31 mouse cellular contexts compared by ENCODE assay signal in genomic region chr15:85754033-85754650, GRCm38 (mm10). TPM values are rescaled to one million over a fixed set of nuclear protein-coding genes. Genes with fewer than 3 reads are reported as not detected.
DNase-seq lines count a peak whose midpoint lies in the region; ATAC-seq and TF ChIP-seq lines count a peak whose summit lies in the region.
"Had no signal": no experiment of that assay in that cellular context is flagged by ENCODE, and none has a peak within 500 bp of the region (broad histone marks: within the 10 kb centered on the region; RNA-seq: fewer than 3 reads in every experiment).

No protein-coding gene starts in this region.

- DNase-seq in midbrain, embryonic 11.5 days (ENCODE audit: low spot score, missing footprints) = peak; percentile 19
- no peak for DNase-seq in midbrain, embryonic 10.5 days (ENCODE audit: low spot score)
- DNase-seq in adrenal gland, adult 2 months = no peak
- no peak for DNase-seq in limb, embryonic 10.5 days (ENCODE audit: low spot score)
- DNase-seq: adrenal gland, adult 8-10 months; B cell, adult 2 months; cerebellum, adult 11-12 months; cerebellum, postnatal 14 days; gastrocnemius, postnatal 36 days; kidney, adult 18-20 months; left cerebral cortex, postnatal 4 days; liver, embryonic 13.5 days; lung, postnatal 36 days; thymus, adult 2 months had no signal

- no peak overlapping the region for H3K9ac ChIP-seq in heart, embryonic 16.5 days (ENCODE audit: low read length)
- no peak overlapping the region for H3K9ac ChIP-seq in heart, embryonic 12.5 days
- no peak overlapping the region for H3K9ac ChIP-seq in midbrain, embryonic 11.5 days (ENCODE audit: low read length)
- H3K9ac ChIP-seq: forebrain, embryonic 12.5 days; liver, embryonic 13.5 days; lung, embryonic 15.5 days; stomach, embryonic 15.5 days had no signal

- H3K4me3 ChIP-seq in heart, embryonic 16.5 days (ENCODE audit: low read length) = no peak overlapping the region
- H3K4me3 ChIP-seq in heart, embryonic 12.5 days = no peak overlapping the region
- no peak overlapping the region for H3K4me3 ChIP-seq in midbrain, embryonic 11.5 days (ENCODE audit: low read depth, low read length)
- H3K4me3 ChIP-seq in midbrain, embryonic 10.5 days = no peak overlapping the region
- H3K4me3 ChIP-seq in small intestine, adult 2 months (ENCODE audit: low read depth, low read length) = no peak overlapping the region
- no peak overlapping the region for H3K4me3 ChIP-seq in limb, embryonic 10.5 days
- H3K4me3 ChIP-seq: embryonic facial prominence, embryonic 12.5 days; forebrain, embryonic 12.5 days; left cerebral cortex, adult 2 months; liver, embryonic 13.5 days; lung, embryonic 15.5 days; megakaryocyte, embryonic 14.5 days; myocyte; stomach, embryonic 15.5 days had no signal

- H3K27ac ChIP-seq in heart, embryonic 16.5 days (ENCODE audit: low read length) = no peak overlapping the region
- H3K27ac ChIP-seq in heart, embryonic 12.5 days (ENCODE audit: poor library complexity, severe bottlenecking) = no peak overlapping the region
- H3K27ac ChIP-seq in midbrain, embryonic 11.5 days (ENCODE audit: low read depth, low read length) = no peak overlapping the region
- no peak overlapping the region for H3K27ac ChIP-seq in midbrain, embryonic 10.5 days (replicated peaks)
- peak overlapping the region; percentile 56 for H3K27ac ChIP-seq in small intestine, adult 2 months (ENCODE audit: insufficient read depth, low read depth, low read length)
- no peak overlapping the region for H3K27ac ChIP-seq in limb, embryonic 10.5 days
- H3K27ac ChIP-seq: embryonic facial prominence, embryonic 12.5 days; forebrain, embryonic 12.5 days; kidney, postnatal 0 days; left cerebral cortex, adult 2 months; liver, embryonic 13.5 days; lung, embryonic 15.5 days; stomach, embryonic 15.5 days had no signal

- no peaks in the 10 kb centered on the region for H3K36me3 ChIP-seq in heart, embryonic 16.5 days (ENCODE audit: control insufficient read depth, insufficient read depth)
- no peaks in the 10 kb centered on the region for H3K36me3 ChIP-seq in heart, embryonic 12.5 days
- no peaks in the 10 kb centered on the region for H3K36me3 ChIP-seq in midbrain, embryonic 11.5 days (ENCODE audit: control insufficient read depth, insufficient read depth, low read length)
- H3K36me3 ChIP-seq in midbrain, embryonic 10.5 days = no peaks in the 10 kb centered on the region
- H3K36me3 ChIP-seq in small intestine, adult 2 months (ENCODE audit: control insufficient read depth, insufficient read depth, low read length) = peaks cover 6% of the 10 kb centered on the region; the same call in 1 of the 2 replicates
- no peaks in the 10 kb centered on the region for H3K36me3 ChIP-seq in limb, embryonic 10.5 days
- H3K36me3 ChIP-seq: embryonic facial prominence, embryonic 12.5 days; forebrain, embryonic 12.5 days; G1E; lung, embryonic 15.5 days; stomach, embryonic 15.5 days had no signal

- TF ChIP-seq POLR2A in small intestine, adult 2 months (IDR thresholded peaks at IDR 0.05; ENCODE audit: low read depth, low read length) = no peak

- 86% methylated on average over 1 of the region's 1 CpGs for WGBS in heart, embryonic 16.5 days
- 61% methylated on average over 1 of the region's 1 CpGs for WGBS in heart, embryonic 12.5 days
- WGBS in midbrain, embryonic 11.5 days = 85% methylated on average over 1 of the region's 1 CpGs
- 83% methylated on average over 1 of the region's 1 CpGs for WGBS in midbrain, embryonic 10.5 days
- 74% methylated on average over 1 of the region's 1 CpGs for WGBS in small intestine, adult 2 months
- WGBS in limb, embryonic 10.5 days = 82% methylated on average over 1 of the region's 1 CpGs

- H3K9me3 ChIP-seq in heart, embryonic 16.5 days (replicated peaks; ENCODE audit: control insufficient read depth, low read length) = peaks cover 4% of the 10 kb centered on the region
- H3K9me3 ChIP-seq in heart, embryonic 12.5 days (replicated peaks) = peaks cover 9% of the 10 kb centered on the region
- peaks cover 8% of the 10 kb centered on the region; the same call in 1 of the 2 replicates for H3K9me3 ChIP-seq in midbrain, embryonic 11.5 days (ENCODE audit: control insufficient read depth, low read length)
- H3K9me3 ChIP-seq in midbrain, embryonic 10.5 days (replicated peaks) = peaks cover 14% of the 10 kb centered on the region; the same call in 1 of the 2 replicates
- no peaks in the 10 kb centered on the region for H3K9me3 ChIP-seq in limb, embryonic 10.5 days (replicated peaks)
- H3K9me3 ChIP-seq: stomach, embryonic 15.5 days had no signal

- ATAC-seq in heart, embryonic 16.5 days (replicated peaks; ENCODE audit: extremely low read depth, insufficient read depth, low FRiP score) = peak; percentile 81
- ATAC-seq in heart, embryonic 12.5 days (ENCODE audit: insufficient number of reproducible peaks, low FRiP score) = no peak
- ATAC-seq in midbrain, embryonic 11.5 days (ENCODE audit: low FRiP score) = no peak
- ATAC-seq: hindbrain, embryonic 16.5 days; midbrain, embryonic 16.5 days had no signal

- peaks cover 13% of the 10 kb centered on the region for H3K4me1 ChIP-seq in heart, embryonic 16.5 days (ENCODE audit: control insufficient read depth, insufficient read depth, low read length)
- H3K4me1 ChIP-seq in heart, embryonic 12.5 days (replicated peaks) = peaks cover 6% of the 10 kb centered on the region; the same call in 1 of the 2 replicates
- H3K4me1 ChIP-seq in midbrain, embryonic 11.5 days (ENCODE audit: control insufficient read depth, insufficient read depth, low read length) = no peaks in the 10 kb centered on the region
- H3K4me1 ChIP-seq in midbrain, embryonic 10.5 days = no peaks in the 10 kb centered on the region
- H3K4me1 ChIP-seq in small intestine, adult 2 months (ENCODE audit: control insufficient read depth, insufficient read depth, insufficient read length, low read length) = peaks cover 14% of the 10 kb centered on the region; the same call in 1 of the 2 replicates
- H3K4me1 ChIP-seq in limb, embryonic 10.5 days = no peaks in the 10 kb centered on the region
- H3K4me1 ChIP-seq: embryonic facial prominence, embryonic 12.5 days; forebrain, embryonic 12.5 days; lung, embryonic 15.5 days; megakaryocyte, embryonic 14.5 days; stomach, embryonic 15.5 days had no signal

- H3K27me3 ChIP-seq in heart, embryonic 16.5 days (ENCODE audit: control insufficient read depth, insufficient read depth, low read length) = no peaks in the 10 kb centered on the region
- no peaks in the 10 kb centered on the region for H3K27me3 ChIP-seq in heart, embryonic 12.5 days (replicated peaks)
- H3K27me3 ChIP-seq in midbrain, embryonic 11.5 days (ENCODE audit: control insufficient read depth, insufficient read depth, low read length) = no peaks in the 10 kb centered on the region
- no peaks in the 10 kb centered on the region for H3K27me3 ChIP-seq in midbrain, embryonic 10.5 days (ENCODE audit: low read depth, poor library complexity, severe bottlenecking)
- H3K27me3 ChIP-seq in small intestine, adult 2 months (ENCODE audit: control insufficient read depth, insufficient read depth, low read length) = no peaks in the 10 kb centered on the region
- no peaks in the 10 kb centered on the region for H3K27me3 ChIP-seq in limb, embryonic 10.5 days (ENCODE audit: low read depth, poor library complexity, severe bottlenecking)
- H3K27me3 ChIP-seq: embryonic facial prominence, embryonic 12.5 days; liver, embryonic 13.5 days; lung, embryonic 15.5 days; stomach, embryonic 15.5 days had no signal

- no peak for TF ChIP-seq CTCF in small intestine, adult 2 months (IDR thresholded peaks at IDR 0.05; ENCODE audit: extremely low read depth, insufficient read length, insufficient replicate concordance, low read depth, low read length)

- H3K4me2 ChIP-seq in heart, embryonic 16.5 days (ENCODE audit: low read depth, low read length) = no peak overlapping the region
- H3K4me2 ChIP-seq in heart, embryonic 12.5 days = no peak overlapping the region
- no peak overlapping the region for H3K4me2 ChIP-seq in midbrain, embryonic 11.5 days
- H3K4me2 ChIP-seq: embryonic facial prominence, embryonic 12.5 days; forebrain, embryonic 12.5 days; heart, embryonic 11.5 days; liver, embryonic 13.5 days; lung, embryonic 15.5 days; stomach, embryonic 15.5 days had no signal

RNA-seq across cellular contexts. Expression of gene Ppara, which starts 19.4 kb away (rescaled TPM):
- polyA plus RNA-seq in heart, embryonic 16.5 days (2015; fragmentation: Nextera tagmentation; extraction: Ambion mirVana) = 20.3 and 21.5 TPM in 2 replicates
- 2.3 and 3.3 TPM in 2 replicates for polyA plus RNA-seq in heart, embryonic 12.5 days (2016; fragmentation: Nextera tagmentation; extraction: Ambion mirVana)
- polyA plus RNA-seq in midbrain, embryonic 11.5 days (2014; fragmentation: Nextera tagmentation; extraction: Ambion mirVana) = 0.62 and 0.92 TPM in 2 replicates
- polyA plus RNA-seq in midbrain, embryonic 10.5 days (2016; fragmentation: Nextera tagmentation; extraction: Ambion mirVana) = 0.51 and 0.78 TPM in 2 replicates
- 3.7 and 7.2 TPM in 2 replicates for polyA plus RNA-seq in small intestine, adult 2 months (2012; rRNA removed)
- total RNA-seq in adrenal gland, adult 2 months (2021) = 10 to 100 TPM; 37.2 to 48.9 TPM
- polyA plus RNA-seq in adrenal gland, adult 2 months (2012; rRNA removed) = 6.3 and 8.5 TPM in 2 replicates
- polyA plus RNA-seq in limb, embryonic 10.5 days (2016; fragmentation: Nextera tagmentation; extraction: Ambion mirVana) = 0.16 and 0.45 TPM in 2 replicates
- total RNA-seq: CH12.LX; hematopoietic stem cell, adult 5-6 weeks had no signal
- polyA plus RNA-seq: G1E had no signal

RNA-seq across cellular contexts. Expression of gene Cdpf1, which starts 57.4 kb away (rescaled TPM):
- 48.8 and 49.8 TPM in 2 replicates for polyA plus RNA-seq in heart, embryonic 16.5 days (2015; fragmentation: Nextera tagmentation; extraction: Ambion mirVana)
- 34.4 and 35.7 TPM in 2 replicates for polyA plus RNA-seq in heart, embryonic 12.5 days (2016; fragmentation: Nextera tagmentation; extraction: Ambion mirVana)
- polyA plus RNA-seq in midbrain, embryonic 11.5 days (2014; fragmentation: Nextera tagmentation; extraction: Ambion mirVana) = 18.1 and 21.8 TPM in 2 replicates
- polyA plus RNA-seq in midbrain, embryonic 10.5 days (2016; fragmentation: Nextera tagmentation; extraction: Ambion mirVana) = 28.0 and 32.5 TPM in 2 replicates
- polyA plus RNA-seq in small intestine, adult 2 months (2012; rRNA removed) = 21.4 and 27.4 TPM in 2 replicates
- 10 to 100 TPM; 22.5 to 23.5 TPM for total RNA-seq in adrenal gland, adult 2 months (2021)
- 55.7 and 56.0 TPM in 2 replicates for polyA plus RNA-seq in adrenal gland, adult 2 months (2012; rRNA removed)
- 35.2 and 35.6 TPM in 2 replicates for polyA plus RNA-seq in limb, embryonic 10.5 days (2016; fragmentation: Nextera tagmentation; extraction: Ambion mirVana)
